9 mouse cellular contexts compared by ENCODE assay signal in genomic region chr11:53085367-53085766, GRCm38 (mm10).
DNase-seq lines count a peak whose midpoint lies in the region; ATAC-seq and TF ChIP-seq lines count a peak whose summit lies in the region.
"Had no signal": no experiment of that assay in that cellular context is flagged by ENCODE, and none has a peak within 500 bp of the region (broad histone marks: within the 10 kb centered on the region; RNA-seq: fewer than 3 reads in every experiment).

No protein-coding gene starts in this region.

- no peaks in the 10 kb centered on the region for H3K9me3 ChIP-seq in midbrain, embryonic 16.5 days (replicated peaks; ENCODE audit: control insufficient read depth, low read length, poor library complexity, severe bottlenecking)
- H3K9me3 ChIP-seq: neural tube, embryonic 12.5 days had no signal

- H3K4me3 ChIP-seq in midbrain, embryonic 16.5 days (ENCODE audit: low read depth, low read length), result no peak overlapping the region
- H3K4me3 ChIP-seq: neural tube, embryonic 12.5 days had no signal

- peak; percentile 63 for DNase-seq in adrenal gland, postnatal 14 days
- no peak for DNase-seq in adrenal gland, postnatal 4 days (ENCODE audit: low spot score in 2 of 2)
- DNase-seq in kidney, postnatal 4 days, result peak; percentile 53 to 67
- DNase-seq in kidney, postnatal 14 days, result no peak
- DNase-seq in brain, embryonic 14.5 days (ENCODE audit: low read depth), result no peak
- peak; percentile 18 for DNase-seq in retina, embryonic 14.5 days (ENCODE audit: low spot score)
- DNase-seq in ovary, adult 18-20 months (ENCODE audit: low spot score), result no peak

- TF ChIP-seq CTCF in brain, embryonic 14.5 days (IDR thresholded peaks at IDR 0.05; ENCODE audit: borderline replicate concordance, extremely low read depth, insufficient read depth, insufficient read length), result peak; percentile 10; the same call in 1 of the 2 replicates

- no peaks in the 10 kb centered on the region for H3K36me3 ChIP-seq in midbrain, embryonic 16.5 days (ENCODE audit: control insufficient read depth, insufficient read depth, low read length)
- H3K36me3 ChIP-seq: neural tube, embryonic 12.5 days had no signal

- no peak overlapping the region for H3K4me2 ChIP-seq in midbrain, embryonic 16.5 days (ENCODE audit: low read length)
- H3K4me2 ChIP-seq: neural tube, embryonic 12.5 days had no signal

- no peaks in the 10 kb centered on the region for H3K27me3 ChIP-seq in midbrain, embryonic 16.5 days (ENCODE audit: control insufficient read depth, insufficient read depth, low read depth, low read length)
- H3K27me3 ChIP-seq: neural tube, embryonic 12.5 days had no signal

- no peaks in the 10 kb centered on the region for H3K4me1 ChIP-seq in midbrain, embryonic 16.5 days (ENCODE audit: control insufficient read depth, insufficient read depth, low read length)
- H3K4me1 ChIP-seq: neural tube, embryonic 12.5 days had no signal

- H3K27ac ChIP-seq in midbrain, embryonic 16.5 days (ENCODE audit: low read length), result no peak overlapping the region
- H3K27ac ChIP-seq: neural tube, embryonic 12.5 days had no signal

- WGBS in midbrain, embryonic 16.5 days, result 78% methylated on average over 6 of the region's 6 CpGs

- H3K9ac ChIP-seq in midbrain, embryonic 16.5 days (ENCODE audit: low read depth, low read length), result no peak overlapping the region
- H3K9ac ChIP-seq: neural tube, embryonic 12.5 days had no signal

- TF ChIP-seq POLR2A in brain, embryonic 14.5 days (IDR thresholded peaks at IDR 0.05; ENCODE audit: borderline replicate concordance, extremely low read depth, insufficient read depth, insufficient read length, poor library complexity, severe bottlenecking), result no peak

- no peak for ATAC-seq in midbrain, embryonic 16.5 days

Comparison
In these comparisons a context has a peak if more than half of its experiments do, and no peak if none do; other contexts are left out.
1. DNase-seq: peak in adrenal gland, postnatal 14 days (single experiment), kidney, postnatal 4 days (2 of 2) and retina, embryonic 14.5 days (single experiment); none in adrenal gland, postnatal 4 days (0 of 2), kidney, postnatal 14 days (single experiment), brain, embryonic 14.5 days (single experiment) and ovary, adult 18-20 months (single experiment).